Mouse (Mus musculus): ENCODE results near the gene Scrn2.

Gene Scrn2

GRCm38 (mm10) chr11:97029686-97030417 lies at the start of gene Scrn2:
TSS of gene Scrn2 (plus strand) at chr11:97029938.
- DNase-seq (ENCODE audit: extremely low spot score, low read depth, low spot score) = peak; percentile 78

- DNase-seq (ENCODE audit: extremely low spot score, low read depth, low spot score) = no peak
These were observed 49.7 kb upstream of the Scrn2 start for GRCm38 (mm10) chr11:96980021-96980420.

DNA sequence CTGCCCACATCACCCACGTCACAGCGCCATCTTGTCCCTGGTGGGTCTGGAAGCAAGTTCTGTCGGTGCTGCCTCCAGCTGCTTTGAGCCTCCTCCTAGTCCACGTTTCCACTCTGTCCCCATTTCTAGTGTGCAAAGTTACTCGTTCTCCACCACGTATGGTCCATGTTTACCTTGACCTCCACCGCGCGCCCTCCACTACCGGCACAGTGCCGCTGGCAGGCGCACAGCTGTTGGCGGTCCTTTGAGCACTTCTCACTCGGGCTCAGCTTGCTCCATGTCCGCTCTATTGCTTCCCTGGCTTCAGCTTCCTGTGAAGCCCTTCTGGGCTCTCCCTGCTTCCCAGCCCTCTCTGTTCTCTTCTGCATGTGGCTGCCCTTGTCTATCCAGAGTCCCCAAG lies 48.3 kb upstream of the Scrn2 start:
- DNase-seq (ENCODE audit: extremely low spot score, low read depth, low spot score) = no peak

- DNase-seq (ENCODE audit: extremely low spot score, low read depth, low spot score) = peak; percentile 62
These were observed 47.4 kb upstream of the Scrn2 start for GRCm38 (mm10) chr11:96982355-96982754.

DNA sequence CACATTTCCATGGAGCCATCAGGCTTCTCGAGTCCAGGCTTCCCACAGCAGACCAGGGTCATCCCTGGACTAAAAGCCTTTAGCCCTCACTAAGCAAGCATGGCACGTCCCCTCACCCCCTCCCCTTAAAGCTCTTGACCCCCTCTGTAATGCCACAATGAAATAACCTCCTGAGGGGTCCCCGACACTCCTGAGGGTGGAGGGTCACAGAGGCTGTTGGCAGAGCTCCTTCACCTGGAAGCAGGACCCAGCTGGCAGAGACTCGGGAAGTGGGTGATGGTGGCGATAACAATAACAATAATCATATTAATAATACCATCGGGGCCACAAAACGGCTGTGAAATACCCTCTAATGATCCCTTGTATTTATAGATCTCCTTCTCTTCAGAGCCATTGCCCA lies 46.9 kb upstream of the Scrn2 start, which contains the start of gene Sp2:
Gene Sp2 (minus strand): TSS at position 101 of the 400 bp plus-strand sequence.
- no peak for DNase-seq (ENCODE audit: extremely low spot score, low read depth, low spot score)

DNA sequence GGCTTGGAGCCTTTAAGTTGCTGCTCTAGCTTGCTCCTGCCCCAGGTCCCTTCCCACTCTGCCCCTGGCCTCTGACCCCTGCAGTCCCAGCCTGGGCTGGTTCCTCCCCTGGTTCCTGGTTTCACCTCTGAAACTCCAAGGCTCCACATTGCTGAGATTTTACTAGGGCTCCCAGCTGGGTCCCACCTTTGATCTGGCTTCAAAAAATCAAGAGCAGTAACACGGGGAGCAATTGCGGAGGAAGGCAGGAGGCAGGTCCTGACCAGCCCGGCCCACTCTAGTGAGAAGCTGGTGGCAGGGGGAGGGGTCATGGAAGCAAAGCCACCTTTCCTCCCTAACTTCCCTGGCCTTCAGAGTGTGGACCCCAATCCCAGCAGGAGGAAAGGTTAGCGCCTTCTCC lies 44.8 kb upstream of the Scrn2 start:
- no peak for DNase-seq (ENCODE audit: extremely low spot score, low read depth, low spot score)

- no peak for DNase-seq (ENCODE audit: extremely low spot score, low read depth, low spot score)
These were observed 43.3 kb upstream of the Scrn2 start for GRCm38 (mm10) chr11:96986463-96986862.

GRCm38 (mm10) chr11:96987873-96988655 lies 41.7 kb upstream of the Scrn2 start:
- DNase-seq (ENCODE audit: extremely low spot score, low read depth, low spot score) = no peak

- DNase-seq (ENCODE audit: extremely low spot score, low read depth, low spot score) = no peak
These were observed 38.2 kb upstream of the Scrn2 start for GRCm38 (mm10) chr11:96991501-96991900.

DNA sequence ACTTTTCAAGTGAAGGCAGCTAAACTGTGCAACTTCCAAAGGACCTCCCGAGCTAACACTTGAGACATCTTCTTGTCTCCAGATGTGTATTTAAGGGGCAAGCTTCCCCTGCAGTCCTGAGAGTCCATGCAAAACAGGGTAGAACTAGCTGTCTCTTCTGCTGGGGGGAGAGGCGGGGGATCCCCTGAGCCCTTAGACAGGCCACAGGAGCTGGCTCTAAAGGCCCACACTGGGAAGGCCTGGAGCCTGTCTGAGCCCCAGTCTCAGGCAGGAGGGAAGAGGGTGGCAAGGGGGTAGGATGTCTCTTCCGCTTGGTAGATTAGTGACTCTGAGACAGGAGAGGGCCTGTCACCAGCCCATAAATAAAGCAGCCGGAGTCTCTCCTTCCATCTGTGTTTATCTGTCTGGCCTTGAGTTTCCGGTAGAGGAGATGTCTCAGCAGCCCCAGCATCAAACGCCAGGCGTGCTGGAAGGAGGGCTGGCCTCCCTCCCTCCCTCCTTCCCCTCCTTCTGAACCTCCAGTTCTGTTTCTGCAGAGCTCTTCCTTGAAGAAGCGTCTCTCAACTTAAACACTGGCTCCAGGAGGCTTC lies 36.9 kb upstream of the Scrn2 start:
- DNase-seq (ENCODE audit: extremely low spot score, low read depth, low spot score) = no peak

GRCm38 (mm10) chr11:96995031-96995430 lies 34.7 kb upstream of the Scrn2 start:
- no peak for DNase-seq (ENCODE audit: extremely low spot score, low read depth, low spot score)

GRCm38 (mm10) chr11:96995836-96996772 lies 33.6 kb upstream of the Scrn2 start:
- DNase-seq (ENCODE audit: extremely low spot score, low read depth, low spot score) = no peak

- DNase-seq (ENCODE audit: extremely low spot score, low read depth, low spot score) = no peak
These were observed 32.9 kb upstream of the Scrn2 start for GRCm38 (mm10) chr11:96996773-96997379.

- no peak for DNase-seq (ENCODE audit: extremely low spot score, low read depth, low spot score)
These were observed 32.3 kb upstream of the Scrn2 start for GRCm38 (mm10) chr11:96997380-96997956.

- no peak for DNase-seq (ENCODE audit: extremely low spot score, low read depth, low spot score)
These were observed 26.6 kb upstream of the Scrn2 start for GRCm38 (mm10) chr11:97003170-97003569.

DNA sequence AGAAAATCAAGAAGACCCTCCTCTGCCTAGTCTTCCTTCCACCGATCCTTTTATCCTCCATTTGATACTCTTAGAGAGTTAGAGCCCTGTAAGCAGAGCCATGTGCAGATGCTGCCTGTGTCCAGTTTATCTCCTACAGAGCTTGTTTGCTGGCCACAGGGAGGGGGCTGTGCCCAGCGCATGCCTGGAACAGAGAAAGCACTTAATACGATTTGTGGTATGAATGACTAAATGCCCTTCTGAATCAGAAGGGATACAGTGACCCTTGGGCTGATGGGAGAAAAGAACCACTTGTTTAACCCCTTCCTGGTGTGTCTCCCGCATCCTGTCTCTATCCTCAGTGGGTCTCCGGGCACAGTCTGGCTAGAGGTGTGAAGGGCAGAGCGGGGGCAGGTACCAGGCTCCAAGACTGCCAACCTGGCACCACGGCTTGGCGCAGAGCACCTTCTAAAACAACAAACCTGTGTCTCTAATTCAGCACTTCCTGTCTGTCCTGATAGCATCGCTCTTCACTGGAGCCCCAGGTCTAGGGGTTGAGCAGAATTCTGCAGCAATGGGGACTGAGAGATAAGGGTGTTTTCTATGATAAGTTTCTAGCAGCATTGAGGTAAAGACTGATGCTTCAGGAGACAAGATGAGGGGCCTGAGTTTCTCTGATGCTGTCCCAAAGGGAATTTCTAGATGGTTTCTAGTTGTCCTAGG lies 22.5 kb upstream of the Scrn2 start:
- DNase-seq (ENCODE audit: extremely low spot score, low read depth, low spot score) = no peak

DNA sequence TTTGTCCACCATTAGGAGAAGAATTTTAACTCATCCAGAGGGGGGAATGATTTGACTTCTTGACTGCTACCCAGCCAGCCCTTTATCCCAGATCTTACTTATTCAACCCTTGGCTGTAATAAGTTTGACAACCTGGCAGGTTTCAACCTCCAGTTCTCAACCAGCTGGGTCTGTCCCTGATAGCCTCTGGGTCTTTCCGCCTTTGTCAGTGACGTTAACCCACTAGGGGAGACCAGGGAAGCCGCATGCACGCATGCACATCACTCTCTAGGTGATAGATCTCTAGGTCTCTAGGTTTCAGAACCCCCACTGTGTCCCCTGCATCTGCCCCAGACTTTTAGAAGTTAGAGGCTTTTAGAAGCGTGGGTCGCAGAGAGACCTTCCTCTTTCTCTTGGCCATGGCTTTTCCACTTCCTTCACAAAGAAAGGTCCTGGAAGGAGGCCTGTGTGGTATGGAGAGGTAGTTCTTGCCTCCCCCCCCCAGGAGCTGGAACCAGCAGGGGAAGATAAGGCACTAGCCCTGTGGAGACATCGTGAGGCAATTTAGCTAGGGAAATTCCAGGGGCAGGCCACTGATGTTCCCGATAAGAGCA lies 20.4 kb upstream of the Scrn2 start:
- no peak for DNase-seq (ENCODE audit: extremely low spot score, low read depth, low spot score)

DNA sequence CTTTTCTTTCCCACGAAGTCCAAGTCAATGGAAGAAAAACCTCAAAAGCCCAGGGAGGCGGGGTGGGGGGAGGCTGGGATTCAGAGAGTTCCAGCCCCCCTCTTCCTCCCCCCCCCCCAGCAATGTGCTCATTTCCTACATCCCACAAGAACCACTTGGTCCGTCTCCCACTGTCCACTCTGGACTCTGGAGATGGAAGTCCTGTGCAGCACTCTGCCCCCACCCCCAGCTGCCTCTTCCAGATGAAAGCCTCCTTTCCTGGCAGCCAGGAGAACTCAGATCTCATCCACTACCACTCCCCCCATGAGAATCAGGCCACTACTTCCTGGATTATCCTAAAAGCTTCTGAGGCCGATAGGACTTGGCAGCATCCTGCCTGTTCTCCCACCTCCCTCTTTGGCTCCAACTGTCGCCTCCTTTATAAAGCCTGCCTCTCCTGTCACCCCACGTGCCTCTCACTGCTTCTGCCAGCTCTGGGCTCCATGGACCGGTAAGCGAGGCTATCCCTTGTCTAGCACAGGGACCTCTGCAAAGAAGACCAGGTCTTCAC lies 16.5 kb upstream of the Scrn2 start, which contains the start of gene Sp6:
Gene Sp6 (plus strand): TSS at position 274 of the 550 bp plus-strand sequence.
- no peak for DNase-seq (ENCODE audit: extremely low spot score, low read depth, low spot score)

All from hindlimb bud, embryonic 11.5 days (tissue).